Mouse (Mus musculus): ENCODE data around the gene Prkacb.

Gene Prkacb

DNA sequence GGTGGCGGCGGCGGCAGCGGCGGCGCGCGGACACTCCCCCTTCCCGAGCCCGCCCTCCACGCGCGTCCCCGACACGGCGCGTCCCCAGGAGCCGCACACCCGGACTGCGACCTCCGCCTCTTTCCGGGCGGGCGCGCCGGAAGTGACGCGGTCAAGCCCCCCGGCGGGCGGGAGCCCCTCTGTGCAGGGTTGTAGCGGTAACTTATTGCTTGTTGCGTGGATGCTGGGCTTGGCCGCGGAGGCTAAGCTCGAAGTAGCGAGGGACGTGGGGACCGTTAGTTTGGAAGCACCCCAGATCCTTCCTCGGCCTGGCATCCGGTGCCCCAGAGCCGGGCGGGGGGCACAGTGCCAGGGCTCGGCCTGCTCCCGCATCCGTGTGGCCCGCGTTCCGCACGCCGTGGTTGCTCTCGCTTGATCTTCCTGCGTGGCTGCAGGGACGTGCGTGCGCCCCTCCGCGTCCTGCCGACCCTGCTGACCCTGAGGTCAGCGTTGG lies at the start of gene Prkacb:
TSS of gene Prkacb (minus strand) at position 90 of the 493 bp plus-strand sequence.
- DNase-seq (ENCODE audit: low spot score), result peak; percentile 87

DNA sequence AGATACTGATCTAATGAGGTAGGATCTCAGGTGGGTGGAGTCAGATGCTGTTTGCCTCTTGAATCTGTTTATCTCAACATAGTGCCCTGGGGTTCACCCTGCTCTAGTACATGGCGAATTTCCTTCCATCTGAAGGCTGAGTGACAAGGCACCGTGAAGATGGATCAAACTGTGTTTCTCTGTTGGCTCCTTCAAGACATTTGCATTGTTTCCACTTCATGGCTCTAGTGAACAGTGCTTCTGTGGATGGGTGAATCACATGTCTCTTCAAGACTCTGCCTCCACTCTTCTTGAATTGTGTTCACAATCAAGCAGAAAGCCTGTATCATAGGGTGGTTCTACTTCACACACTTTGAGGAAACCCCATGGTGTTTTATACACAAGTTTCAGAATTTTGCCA lies 47.5 kb upstream of the Prkacb start:
- DNase-seq (ENCODE audit: low spot score), result no peak

DNA sequence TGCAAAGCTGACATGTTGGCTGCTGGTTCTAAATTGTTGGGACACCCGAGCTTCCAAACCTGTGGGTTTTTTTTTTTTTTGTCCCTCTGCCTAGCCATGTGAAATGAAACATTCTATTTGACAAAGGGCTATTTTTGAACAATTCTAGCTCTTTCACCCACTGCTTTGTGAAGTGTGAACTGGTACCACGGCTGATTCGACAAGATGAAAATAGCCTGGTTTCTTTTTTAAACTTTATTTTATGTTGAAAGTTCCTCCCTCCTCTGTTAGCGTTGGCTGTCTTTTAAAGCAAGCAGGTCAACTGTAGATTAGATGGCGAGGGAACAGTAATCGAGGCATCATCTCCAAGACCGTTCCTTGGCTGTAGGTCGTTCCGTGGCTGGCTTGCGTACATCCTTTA lies 44.6 kb upstream of the Prkacb start:
- no peak for DNase-seq (ENCODE audit: low spot score)

DNA sequence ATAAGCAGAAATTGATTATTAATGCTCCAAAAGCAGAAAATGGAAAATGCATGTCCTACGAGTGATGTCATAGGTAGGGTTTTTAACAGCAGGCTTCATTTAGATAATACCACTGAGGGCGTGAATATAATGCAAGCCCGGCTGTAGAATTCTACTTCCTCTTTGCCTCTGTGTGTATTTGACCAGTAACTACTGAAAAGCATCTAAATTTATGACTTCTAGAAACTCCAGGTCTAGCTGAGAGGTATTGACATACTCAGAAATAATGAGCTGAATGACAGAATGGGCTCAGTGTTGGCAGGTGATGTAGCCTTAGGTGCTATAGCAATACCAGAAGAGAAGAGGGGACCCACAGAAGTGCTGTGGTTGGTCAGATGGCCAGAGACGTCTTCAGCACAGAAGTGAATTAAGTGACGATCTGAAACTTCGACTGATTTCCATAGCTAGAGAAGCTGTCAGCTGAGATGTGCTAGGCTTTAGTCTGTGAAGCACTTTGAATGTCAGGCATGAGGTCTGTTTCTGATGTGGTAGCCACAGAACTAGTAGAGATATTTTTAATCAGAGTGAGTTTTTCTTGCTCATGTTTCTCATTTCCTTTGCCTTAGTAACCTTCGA lies 41.8 kb upstream of the Prkacb start:
- DNase-seq (ENCODE audit: low spot score), result no peak

DNA sequence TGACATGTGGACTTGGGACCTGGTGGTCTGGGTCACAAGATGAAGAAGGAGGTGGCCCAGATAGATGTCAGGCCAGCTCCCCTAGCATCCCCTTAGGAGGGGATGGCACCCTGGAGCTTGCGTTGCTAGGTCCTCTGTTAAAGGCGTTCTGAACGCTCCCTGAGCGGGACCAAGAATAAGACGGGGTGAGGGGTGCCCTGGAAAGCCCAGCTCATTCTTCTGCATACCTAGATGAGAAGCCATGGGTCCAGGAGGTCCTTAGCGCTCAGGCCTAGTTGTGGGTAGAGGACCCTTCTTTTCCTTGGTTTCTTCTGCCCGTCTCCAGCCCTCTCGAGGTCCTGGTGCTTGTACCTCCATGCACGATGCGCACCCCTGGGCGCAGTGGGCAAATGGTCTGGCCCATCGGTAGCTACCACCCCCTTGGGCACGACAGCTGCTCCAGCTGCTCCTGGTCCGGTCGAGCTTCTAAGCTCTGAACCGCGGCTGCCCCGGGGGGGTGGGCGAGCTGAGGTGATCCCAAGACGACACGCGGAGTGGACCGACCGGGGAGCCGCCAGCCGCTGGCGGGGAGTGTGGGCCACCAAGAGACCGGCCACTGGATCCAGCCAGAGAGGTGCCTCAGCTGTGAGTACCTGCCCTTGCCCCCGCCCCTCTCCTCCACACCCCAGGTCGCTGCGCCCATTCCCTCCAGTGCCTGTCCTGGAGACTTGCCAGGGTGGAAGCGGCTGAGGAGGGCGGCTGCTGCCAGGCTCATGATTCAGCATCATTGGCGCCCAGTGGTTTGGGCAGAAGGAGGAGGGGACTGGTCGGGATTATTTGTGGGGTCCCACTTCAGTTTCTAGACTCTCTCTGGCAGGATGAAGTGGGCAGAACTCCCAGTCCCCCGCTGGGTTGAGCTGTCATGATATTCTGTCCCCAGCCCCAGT lies 39.4 kb upstream of the Prkacb start, which contains the start of gene Ttll7:
TSS of gene Ttll7 (plus strand) at position 402 of the 926 bp plus-strand sequence.
- DNase-seq (ENCODE audit: low spot score), result peak; percentile 78

DNA sequence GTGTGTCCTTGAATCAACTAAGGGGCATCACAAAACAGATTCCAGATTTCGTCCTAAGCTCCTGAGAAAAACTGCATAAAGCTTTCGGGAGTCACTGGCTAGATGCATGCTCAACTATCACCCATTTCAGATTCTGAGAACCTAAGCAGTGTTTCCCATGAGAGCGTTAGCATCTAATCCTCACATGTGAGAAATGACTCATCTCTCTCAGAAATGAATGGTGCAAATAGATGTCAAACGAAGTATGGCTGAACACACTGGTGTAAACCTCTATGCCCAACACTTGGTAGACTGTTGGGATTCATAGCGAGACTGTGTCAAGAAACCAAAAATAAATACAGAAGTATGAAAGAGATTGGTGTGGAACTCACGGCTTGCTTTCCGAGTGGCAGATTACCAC lies 36.6 kb upstream of the Prkacb start:
- no peak for DNase-seq (ENCODE audit: low spot score)

DNA sequence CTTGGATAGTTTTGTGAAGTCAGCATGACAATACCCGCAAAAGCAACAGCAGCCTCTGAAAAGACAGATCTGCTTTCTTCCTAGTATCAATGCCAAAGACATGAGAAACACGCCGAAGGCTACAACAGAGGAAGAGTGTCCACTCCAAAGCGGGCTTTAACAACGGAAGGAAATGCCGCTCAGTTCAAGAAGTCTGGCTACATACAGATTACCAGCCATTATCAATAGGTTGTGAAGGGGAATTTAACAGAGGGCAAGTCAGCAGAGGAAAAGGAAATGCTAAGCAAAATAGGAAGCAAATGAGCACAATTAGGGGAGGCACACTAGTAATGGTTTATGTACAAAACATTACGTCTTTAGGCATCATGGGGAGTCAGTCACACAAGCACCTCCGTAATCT lies 35.3 kb upstream of the Prkacb start:
- DNase-seq (ENCODE audit: low spot score), result no peak

DNA sequence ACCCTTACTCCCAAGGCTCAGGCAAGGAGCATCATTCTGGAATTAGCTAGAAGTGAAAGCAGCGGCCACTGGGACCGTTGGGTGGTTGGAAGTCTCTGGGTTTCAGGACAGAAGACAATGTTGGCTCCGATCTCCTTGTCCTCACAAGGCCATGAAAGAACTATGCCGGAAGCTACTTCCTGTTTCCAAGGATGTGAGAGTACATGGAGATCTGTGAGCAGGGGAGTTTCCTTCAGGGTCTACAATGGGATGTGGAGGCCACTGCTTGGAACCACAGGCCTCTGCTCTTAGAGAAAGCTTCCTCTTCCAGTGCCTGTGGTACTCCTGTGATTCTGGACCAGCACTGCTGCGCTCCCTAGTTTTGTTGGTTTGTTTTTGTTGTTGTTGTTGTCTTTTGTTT lies 33.4 kb upstream of the Prkacb start:
- no peak for DNase-seq (ENCODE audit: low spot score)

DNA sequence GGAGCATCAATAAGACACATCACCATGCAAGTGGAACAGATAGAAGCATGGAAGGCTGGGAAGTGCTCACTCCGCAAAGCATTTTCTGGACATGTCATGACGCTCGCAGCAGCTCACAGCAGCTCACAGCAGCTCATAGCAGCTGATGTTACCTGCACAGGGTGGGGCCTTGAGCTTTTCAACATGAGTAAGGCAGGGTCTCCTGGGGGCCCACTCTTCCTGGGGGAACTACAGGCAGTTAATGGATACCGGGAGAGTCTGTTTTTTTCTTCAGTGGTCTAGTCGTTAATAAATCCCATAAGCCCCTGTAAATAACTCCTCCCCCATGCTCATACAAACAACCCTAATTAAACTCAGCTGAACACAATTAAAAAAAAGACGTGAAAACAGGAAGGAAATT lies 30.7 kb upstream of the Prkacb start:
- DNase-seq (ENCODE audit: low spot score), result no peak

DNA sequence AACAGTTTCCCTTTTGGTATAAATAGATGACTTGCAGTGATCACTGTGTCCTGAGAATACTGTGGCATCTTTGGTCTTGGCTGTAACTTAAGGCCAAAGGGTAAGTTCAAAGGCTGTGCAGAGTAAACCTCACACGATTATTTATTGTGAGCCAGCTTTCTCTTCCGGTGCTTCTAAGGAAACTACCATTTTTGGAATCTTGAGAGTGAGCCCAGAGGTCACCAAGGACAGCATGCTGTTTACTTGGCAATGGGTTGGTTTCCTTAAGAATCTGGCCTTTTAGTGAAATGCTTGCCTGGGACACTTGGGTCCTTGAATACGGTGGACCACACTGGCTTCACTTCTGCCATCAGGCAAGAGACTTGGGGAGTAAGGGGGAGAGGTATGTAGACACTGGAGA lies 30.0 kb upstream of the Prkacb start:
- DNase-seq (ENCODE audit: low spot score), result no peak

DNA sequence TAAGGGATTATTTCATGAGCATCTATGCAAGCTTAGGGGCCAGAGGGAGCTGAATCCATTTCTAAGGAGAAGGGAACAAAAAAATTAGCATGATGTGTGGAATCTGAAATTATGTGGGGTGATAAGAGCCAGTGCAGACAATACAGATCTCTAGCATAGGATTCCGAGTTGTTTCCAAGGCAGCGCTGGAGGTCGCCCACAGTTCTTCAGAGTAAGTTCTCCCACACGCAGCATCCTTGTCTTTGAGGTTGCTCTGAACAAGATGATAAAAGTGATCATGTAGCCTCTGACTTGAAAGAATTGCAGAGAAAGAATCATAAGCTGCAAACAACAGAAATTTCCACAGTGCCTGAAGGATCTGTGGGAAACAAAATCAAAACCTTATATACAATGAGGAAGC lies 7.9 kb upstream of the Prkacb start:
- DNase-seq (ENCODE audit: low spot score), result no peak

DNA sequence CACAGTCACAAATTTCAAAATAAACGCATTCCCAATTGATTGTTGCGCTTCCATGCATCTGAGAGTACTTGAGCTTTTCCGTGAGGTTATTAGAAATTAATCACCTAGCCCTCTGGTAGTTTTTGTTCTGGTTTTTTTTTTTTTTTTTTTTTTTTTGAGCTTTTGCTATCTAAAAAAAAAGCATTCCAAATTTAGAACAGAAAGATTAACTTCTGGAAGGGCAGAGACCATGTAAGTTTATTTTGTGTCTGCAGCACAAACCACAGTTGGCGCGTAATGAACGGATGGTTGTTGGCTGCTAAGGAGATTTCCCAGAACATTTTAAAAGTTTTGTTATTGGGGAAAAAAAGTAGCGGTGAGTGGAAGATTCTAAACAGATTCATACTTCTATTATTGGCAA lies 834 bp upstream of the Prkacb start:
- DNase-seq (ENCODE audit: low spot score), result no peak

DNA sequence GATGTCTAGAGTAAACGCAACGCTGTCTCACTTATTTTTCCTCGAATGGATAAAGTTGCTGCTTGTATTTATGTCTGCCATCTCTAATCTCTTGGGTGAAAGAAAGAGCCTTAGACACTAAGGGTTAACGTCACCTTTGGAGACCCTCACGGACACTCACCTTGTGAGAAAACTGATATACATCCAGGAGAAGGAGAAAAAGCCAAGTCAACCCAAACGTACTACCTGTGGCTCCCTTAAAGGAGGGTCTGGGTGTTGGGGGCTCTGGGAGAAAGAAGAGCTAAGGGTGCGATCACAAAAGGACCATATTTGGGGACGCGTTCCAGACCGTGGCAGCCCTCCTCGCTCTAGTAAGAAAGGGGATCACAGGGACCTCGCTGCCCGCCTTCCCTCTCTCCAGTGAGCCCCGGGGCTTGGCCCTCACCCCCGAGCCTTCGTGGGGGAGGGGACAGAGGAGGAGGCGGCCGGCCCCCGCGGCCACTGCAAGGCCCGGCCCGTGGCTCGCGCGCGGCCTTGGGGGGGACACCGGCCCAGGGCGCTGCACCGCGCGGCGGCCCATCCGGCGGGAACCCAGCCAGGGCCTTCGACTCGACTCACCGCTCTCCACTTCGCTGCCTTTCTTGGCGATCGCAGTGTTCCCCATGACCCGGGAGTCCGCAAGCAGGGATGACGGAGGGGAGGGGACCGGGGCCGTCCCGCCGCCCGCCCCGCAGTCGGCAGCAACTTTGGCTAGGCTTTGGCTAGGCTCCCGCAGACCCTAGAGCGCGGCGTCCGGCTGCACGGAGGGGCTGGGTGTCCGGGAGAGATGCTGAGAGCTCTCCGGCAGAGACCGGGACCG lies 530 bp downstream of the Prkacb start:
- no peak for DNase-seq (ENCODE audit: low spot score)

DNA sequence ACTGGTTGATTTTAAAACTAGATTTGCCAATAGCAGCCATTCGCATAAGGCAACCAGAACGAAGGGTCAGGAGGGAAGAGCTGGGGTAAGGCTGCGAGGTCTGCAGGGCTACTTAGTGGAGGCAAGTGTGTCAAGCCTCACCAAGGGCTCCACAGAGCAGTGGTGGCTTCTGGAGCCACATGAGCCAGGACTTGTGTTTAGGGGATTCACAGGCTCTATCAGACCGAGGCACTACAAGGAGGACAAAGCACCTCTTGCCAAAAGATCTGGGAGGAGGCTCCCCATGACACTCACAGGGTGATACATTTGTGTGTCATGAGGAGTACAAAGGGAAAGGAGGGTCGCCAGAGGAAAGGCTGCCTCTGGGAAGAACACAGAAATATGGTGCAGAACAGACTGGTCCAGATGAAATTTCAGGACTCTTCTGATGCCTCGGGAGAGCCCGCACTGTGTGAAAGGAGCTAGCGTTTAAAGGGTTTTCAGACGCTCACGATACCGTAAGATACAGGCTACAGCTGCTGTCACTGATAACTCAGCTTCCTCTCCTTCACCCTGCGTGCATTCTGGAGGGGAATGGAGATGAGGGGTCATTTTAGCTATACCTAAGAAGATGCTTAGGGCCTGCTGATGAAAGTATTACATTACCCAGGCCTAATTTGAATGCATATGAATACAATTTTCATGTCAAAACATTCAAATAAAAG lies 19.1 kb downstream of the Prkacb start:
- DNase-seq (ENCODE audit: low spot score), result no peak

DNA sequence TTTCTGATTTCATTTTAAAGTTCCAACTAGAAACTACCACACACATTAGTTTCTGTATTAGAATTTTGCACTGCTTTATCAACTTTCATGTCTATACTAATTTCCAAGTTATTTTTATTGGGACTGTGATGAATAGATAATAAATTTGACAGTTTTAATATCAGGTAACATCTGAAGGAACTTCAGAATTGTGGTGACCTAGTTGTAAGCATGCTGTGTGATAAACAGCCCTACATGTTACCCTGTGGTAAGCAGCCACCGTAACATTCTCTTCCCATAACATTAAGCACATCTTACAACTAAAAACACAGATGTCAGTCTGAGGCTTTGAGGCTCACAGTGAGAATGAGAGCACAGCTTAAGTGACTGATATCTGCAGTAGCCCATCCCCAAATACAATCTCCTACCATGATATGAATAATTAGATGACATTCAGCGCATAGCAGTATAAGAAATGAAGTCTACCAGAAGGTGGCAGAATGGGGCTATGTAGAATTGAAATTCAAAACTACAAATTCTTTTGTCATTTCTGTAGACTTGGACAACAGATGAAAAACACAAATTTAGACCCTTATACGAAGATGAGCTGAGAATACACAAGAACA lies 20.5 kb downstream of the Prkacb start:
- no peak for DNase-seq (ENCODE audit: low spot score)

DNA sequence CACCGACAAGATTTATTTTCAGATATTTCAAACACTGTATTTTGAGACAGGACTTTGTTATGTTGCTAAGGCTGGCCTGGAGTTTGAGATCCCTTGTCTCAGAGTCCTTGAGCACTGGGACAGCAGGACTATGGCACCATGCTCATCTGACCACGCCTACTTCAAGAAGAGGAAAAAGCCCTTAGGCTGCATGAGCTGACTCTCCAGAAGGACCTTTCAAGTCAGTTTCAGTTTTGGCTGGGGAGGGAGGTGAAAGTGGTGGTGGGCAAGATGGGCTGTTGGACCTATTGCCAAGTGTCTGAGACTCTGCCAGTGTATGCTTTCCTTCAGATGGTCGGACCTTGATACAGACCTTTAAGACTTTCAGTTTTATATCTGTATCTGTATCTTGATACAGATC lies 28.6 kb downstream of the Prkacb start:
- no peak for DNase-seq (ENCODE audit: low spot score)

DNA sequence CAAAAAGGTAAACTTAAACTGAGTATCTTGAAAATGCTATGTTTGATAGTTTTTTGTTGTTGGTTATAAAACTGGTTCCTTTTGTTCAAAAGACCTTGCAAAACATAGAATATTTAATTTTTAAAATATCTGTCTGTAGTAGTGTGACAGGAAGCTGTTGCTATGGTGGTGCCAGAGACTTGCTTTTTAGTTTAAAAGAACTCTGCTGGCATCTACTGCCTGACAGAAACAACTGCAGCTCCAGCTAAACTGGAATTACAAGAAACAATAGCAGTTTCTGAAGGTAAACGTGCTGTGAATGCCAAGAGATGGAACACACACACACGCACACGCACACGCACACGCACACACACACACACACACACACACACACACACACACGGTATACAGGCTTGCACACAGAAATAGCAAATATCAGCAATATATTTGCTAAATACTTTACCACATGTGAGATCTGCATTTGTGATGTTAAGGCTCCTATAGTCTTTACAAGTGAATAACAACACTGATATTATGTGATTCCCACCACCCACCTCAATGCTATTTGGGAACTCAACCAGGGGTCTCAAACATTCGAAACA lies 29.1 kb downstream of the Prkacb start:
- DNase-seq (ENCODE audit: low spot score), result no peak

DNA sequence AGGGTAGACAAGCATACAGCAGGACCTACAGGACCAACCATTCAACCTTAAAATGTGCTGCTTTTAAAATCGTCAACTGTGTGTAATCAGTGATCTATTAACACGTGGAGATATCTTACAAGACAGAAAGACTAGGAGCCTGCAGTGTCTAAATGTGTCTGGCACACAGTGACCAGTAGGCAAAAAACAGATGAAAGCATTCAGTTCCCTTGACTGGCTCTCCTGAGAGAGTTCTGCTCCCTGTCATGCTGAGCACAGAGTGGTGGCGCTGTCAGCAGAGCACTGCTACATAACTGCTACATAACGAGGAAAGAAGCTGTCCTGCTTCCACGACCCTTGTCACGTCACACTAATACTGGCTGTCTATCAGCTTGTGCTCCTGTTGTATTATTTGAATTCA lies 30.2 kb downstream of the Prkacb start:
- DNase-seq (ENCODE audit: low spot score), result no peak

DNA sequence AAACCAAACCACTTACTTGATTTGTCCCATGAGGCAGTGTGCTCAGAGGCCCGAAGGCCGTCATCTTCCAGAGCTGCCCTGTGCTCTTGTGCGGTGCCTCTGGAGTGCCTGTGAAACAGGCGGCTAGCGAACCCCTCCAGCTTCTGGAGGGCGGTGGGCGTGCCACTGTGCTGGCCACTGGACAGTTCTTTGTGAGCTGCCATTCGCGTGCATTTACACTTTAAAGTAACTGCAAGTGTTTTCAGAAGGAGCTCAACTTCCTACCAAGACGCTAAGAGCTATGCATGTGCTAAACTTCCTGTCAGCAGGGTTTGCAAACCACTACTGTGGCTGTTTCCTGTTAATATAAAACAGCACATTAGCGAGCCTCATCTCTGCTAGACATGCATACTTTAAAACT lies 31.7 kb downstream of the Prkacb start:
- peak; percentile 10 for DNase-seq (ENCODE audit: low spot score)

DNA sequence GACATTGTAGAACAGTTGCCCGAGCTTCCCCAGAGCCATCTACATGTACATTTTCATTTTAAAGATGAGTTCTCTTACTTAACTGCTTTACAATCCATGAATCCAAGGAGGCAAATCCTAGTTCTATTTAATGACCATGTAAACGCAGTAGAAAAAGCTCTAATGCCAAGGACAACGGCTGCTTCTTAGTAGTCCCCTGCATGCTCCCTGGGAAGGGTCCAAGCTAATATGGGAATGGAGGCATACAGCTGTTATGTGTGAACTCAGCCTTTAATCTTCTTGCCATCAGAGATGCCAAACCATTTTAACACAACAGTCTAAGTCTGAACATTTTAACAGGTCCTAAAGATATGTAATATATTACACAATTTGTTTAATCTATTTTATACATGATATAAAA lies 32.5 kb downstream of the Prkacb start:
- no peak for DNase-seq (ENCODE audit: low spot score)

DNA sequence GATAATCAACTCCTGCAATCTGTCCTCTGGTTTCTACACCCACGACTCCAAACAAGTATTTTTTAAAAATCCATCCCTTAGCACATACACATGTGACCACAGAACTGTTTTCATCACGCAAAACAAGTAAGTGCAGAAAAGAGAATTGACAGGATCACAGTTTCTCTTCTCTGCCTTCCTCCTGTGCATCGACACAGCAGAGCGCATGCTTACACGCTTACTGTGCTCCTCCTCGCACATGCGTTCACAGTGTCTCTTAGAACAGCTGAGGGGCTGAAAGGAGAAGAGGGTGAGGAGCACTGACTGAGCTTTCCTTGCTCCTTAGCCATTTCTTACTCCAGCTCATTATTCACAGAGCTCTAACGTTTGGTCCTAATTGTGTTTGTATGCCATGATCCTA lies 33.9 kb downstream of the Prkacb start:
- DNase-seq (ENCODE audit: low spot score), result no peak

Data from yolk sac, embryonic 10.5 days (tissue).